In the genomic region with DNA sequence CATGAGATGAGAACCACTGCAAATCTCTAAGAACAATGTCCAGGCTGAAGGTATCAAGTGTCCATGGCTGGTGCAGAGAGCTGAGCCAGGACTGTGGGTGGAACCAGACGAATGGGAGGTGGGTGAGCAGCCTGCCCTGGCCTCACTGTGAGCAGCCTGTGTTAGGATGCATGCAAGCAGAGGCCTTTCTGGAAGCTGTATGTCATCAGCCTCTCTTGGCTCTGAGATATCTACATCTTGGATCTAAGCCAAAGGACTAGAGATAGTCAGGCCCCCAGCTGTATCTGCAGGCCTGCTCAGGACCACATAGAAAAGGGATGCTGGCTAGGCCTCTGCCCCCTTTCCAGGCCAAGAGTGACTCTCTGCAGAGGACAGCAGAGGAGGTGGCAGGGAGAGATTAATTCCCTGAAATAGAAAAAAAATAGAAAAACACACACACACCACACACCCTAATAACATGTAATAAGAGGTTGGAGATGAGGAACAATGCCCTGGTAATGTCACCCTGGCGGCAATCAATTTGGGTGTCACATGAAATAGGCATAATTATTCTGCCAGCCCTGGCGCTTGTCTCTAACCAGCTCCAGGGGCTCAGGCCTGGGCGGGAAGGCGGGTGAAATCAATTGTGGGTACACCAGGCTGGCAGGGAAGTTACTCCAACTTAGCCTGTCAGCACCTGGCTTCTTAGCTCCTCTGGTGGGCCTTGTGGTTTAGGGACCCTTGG, we compare ENCODE assay signal across 14 mouse cellular contexts.
DNase-seq lines count a peak whose midpoint lies in the region; ATAC-seq and TF ChIP-seq lines count a peak whose summit lies in the region.
"Had no signal": no experiment of that assay in that cellular context is flagged by ENCODE, and none has a peak within 500 bp of the region (broad histone marks: within the 10 kb centered on the region; RNA-seq: fewer than 3 reads in every experiment).

No protein-coding gene starts in this region.

- no peak overlapping the region for H3K4me2 ChIP-seq in liver, postnatal 0 days (ENCODE audit: low read depth, low read length)
- no peak overlapping the region for H3K4me2 ChIP-seq in embryonic facial prominence, embryonic 14.5 days (ENCODE audit: low read depth, low read length)

- no peak for TF ChIP-seq CTCF in liver, adult 2 months (IDR thresholded peaks at IDR 0.05; ENCODE audit: low read depth, low read length)
- no peak for TF ChIP-seq CTCF in liver, postnatal 0 days (IDR thresholded peaks at IDR 0.05; ENCODE audit: low read depth)
- no peak for TF ChIP-seq CTCF in layer of hippocampus, adult 2 months (conservative IDR thresholded peaks at IDR 0.05)

- no peaks in the 10 kb centered on the region for H3K4me1 ChIP-seq in liver, adult 2 months (ENCODE audit: control insufficient read depth, insufficient read depth, low read length)
- no peaks in the 10 kb centered on the region for H3K4me1 ChIP-seq in liver, postnatal 0 days (ENCODE audit: insufficient read depth)
- H3K4me1 ChIP-seq in embryonic facial prominence, embryonic 14.5 days (ENCODE audit: control insufficient read depth, insufficient read depth, low read length): 0 out of 2 replicates have a peak, but pooled peaks cover 6% of the 10 kb centered on the region

- DNase-seq in heart, adult 8-10 months (ENCODE audit: low spot score): peak; percentile 9
- DNase-seq in heart, postnatal 25 days (ENCODE audit: low spot score): no peak
- peak; percentile 13 for DNase-seq in liver, adult 2 months (ENCODE audit: extremely low read depth, low read depth, low spot score)
- no peak for DNase-seq in liver, postnatal 0 days
- peak; percentile 43 for DNase-seq in embryonic facial prominence, embryonic 14.5 days (ENCODE audit: low spot score)
- DNase-seq in heart, postnatal 4 days: peak; percentile 45
- no peak for DNase-seq in liver
- no peak for DNase-seq in layer of hippocampus, adult 2 months (ENCODE audit: low spot score in 2 of 2)
- DNase-seq: cerebellum, adult 9-11 months; kidney, postnatal 25 days; retina, postnatal 1 day; thymus, postnatal 4 days had no signal

- no peak overlapping the region for H3K9ac ChIP-seq in liver, adult 2 months (ENCODE audit: low read depth, low read length)
- no peak overlapping the region for H3K9ac ChIP-seq in liver, postnatal 0 days (replicated peaks)
- H3K9ac ChIP-seq in embryonic facial prominence, embryonic 14.5 days (ENCODE audit: low read depth, low read length): no peak overlapping the region

- H3K4me3 ChIP-seq in liver, adult 2 months (ENCODE audit: insufficient read depth, low read depth, low read length): no peak overlapping the region
- no peak overlapping the region for H3K4me3 ChIP-seq in liver, postnatal 0 days (ENCODE audit: low read depth, low read length)
- H3K4me3 ChIP-seq in embryonic facial prominence, embryonic 14.5 days (ENCODE audit: low read depth, low read length): no peak overlapping the region
- H3K4me3 ChIP-seq in layer of hippocampus, adult 2 months: no peak overlapping the region; the same call in 1 of the 2 replicates
- H3K4me3 ChIP-seq: erythroblast, embryonic 14.5 days; myocyte had no signal

- TF ChIP-seq EP300 in liver, postnatal 0 days (IDR thresholded peaks at IDR 0.05; ENCODE audit: low read depth): no peak

- H3K27me3 ChIP-seq in liver, adult 2 months (ENCODE audit: control insufficient read depth, insufficient read depth, low read length): peaks cover 5% of the 10 kb centered on the region
- peaks cover 15% of the 10 kb centered on the region for H3K27me3 ChIP-seq in liver, postnatal 0 days (ENCODE audit: insufficient read depth, low read length)
- peaks cover 14% of the 10 kb centered on the region; the same call in 1 of the 2 replicates for H3K27me3 ChIP-seq in embryonic facial prominence, embryonic 14.5 days (replicated peaks; ENCODE audit: control insufficient read depth, insufficient read depth, low read length)

- ATAC-seq in liver, postnatal 0 days: no peak
- no peak for ATAC-seq in embryonic facial prominence, embryonic 14.5 days (ENCODE audit: low read depth)

- WGBS in liver, adult 2 months: 85% methylated on average over 5 of the region's 5 CpGs
- 59% methylated on average over 5 of the region's 5 CpGs for WGBS in liver, postnatal 0 days (ENCODE audit: insufficient replicate concordance)
- 72% methylated on average over 5 of the region's 5 CpGs for WGBS in embryonic facial prominence, embryonic 14.5 days

- H3K9me3 ChIP-seq in liver, postnatal 0 days (ENCODE audit: low read length): no peaks in the 10 kb centered on the region
- H3K9me3 ChIP-seq in embryonic facial prominence, embryonic 14.5 days (ENCODE audit: control insufficient read depth, low read length): no peaks in the 10 kb centered on the region

- TF ChIP-seq POLR2A in liver, adult 2 months (IDR thresholded peaks at IDR 0.05; ENCODE audit: extremely low read depth, insufficient read depth, low read length): no peak

- no peaks in the 10 kb centered on the region for H3K36me3 ChIP-seq in liver, adult 2 months (ENCODE audit: control insufficient read depth, insufficient read depth, low read length)
- H3K36me3 ChIP-seq in liver, postnatal 0 days (replicated peaks; ENCODE audit: insufficient read depth, low read length): no peaks in the 10 kb centered on the region
- no peaks in the 10 kb centered on the region for H3K36me3 ChIP-seq in embryonic facial prominence, embryonic 14.5 days (ENCODE audit: control insufficient read depth, insufficient read depth, low read length)

- H3K27ac ChIP-seq in liver, adult 2 months (replicated peaks; ENCODE audit: insufficient read depth, low read depth, low read length): no peak overlapping the region
- H3K27ac ChIP-seq in liver, postnatal 0 days (ENCODE audit: low read depth): no peak overlapping the region
- no peak overlapping the region for H3K27ac ChIP-seq in embryonic facial prominence, embryonic 14.5 days (replicated peaks; ENCODE audit: low read depth, low read length)
- H3K27ac ChIP-seq in layer of hippocampus, adult 2 months: no peak overlapping the region; the same call in 1 of the 2 replicates

- no peaks in the 10 kb centered on the region for H3K79me2 ChIP-seq in liver, adult 2 months (ENCODE audit: control insufficient read depth, insufficient read depth, low read length)

- intact Hi-C loops in heart, postnatal 25 days (cut with DNase I): loop anchor here (5.0 kb wide), 1 partner anchor 428 kb away; no protein-coding TSS in a partner anchor

Comparison
In these comparisons a context has a peak if more than half of its experiments do, and no peak if none do; other contexts are left out.
1. DNase-seq: peak in heart, adult 8-10 months (single experiment), liver, adult 2 months (single experiment), embryonic facial prominence, embryonic 14.5 days (single experiment) and heart, postnatal 4 days (single experiment); none in heart, postnatal 25 days (single experiment), liver, postnatal 0 days (single experiment), liver (single experiment) and layer of hippocampus, adult 2 months (0 of 2).